Mouse (Mus musculus): Measurements from ENCODE around the gene Ebf3. TPM values are rescaled to one million over a fixed set of nuclear protein-coding genes. Genes with fewer than 3 reads are reported as not detected.
A peak's percentile ranks its signal among the peaks of the same experiment; 100 is the strongest.

Gene Ebf3
- polyA plus RNA-seq, 1 experiment, result 1.9 TPM

DNA sequence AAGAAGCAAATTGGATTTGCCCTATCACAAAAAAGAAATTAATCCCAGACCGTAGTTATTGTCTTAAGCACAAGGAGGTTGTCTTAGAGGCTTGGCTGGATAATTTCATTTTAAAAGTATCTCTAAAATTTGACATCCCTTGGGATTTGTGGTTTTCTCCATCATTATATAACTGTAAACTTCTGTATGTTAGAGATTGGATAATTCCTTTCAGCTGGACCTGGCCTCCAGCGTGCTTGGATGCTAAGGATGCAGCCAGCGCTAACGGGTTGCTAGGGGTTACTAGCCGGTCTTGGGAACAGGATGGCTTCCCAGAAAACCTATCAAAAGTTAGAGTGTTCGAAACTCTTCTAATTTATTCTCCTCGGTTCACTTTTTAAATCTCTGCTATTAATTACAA lies 19.8 kb downstream of the Ebf3 start:
- Histone ChIP-seq H3K27me3 (ENCODE audit: control insufficient read depth, insufficient read depth, insufficient read length) (no peaks in the 10 kb centered on the region), H3K36me3 (ENCODE audit: control insufficient read depth, insufficient read depth) (no peaks in the 10 kb centered on the region), H3K4me3 (no peak overlapping the region)

DNA sequence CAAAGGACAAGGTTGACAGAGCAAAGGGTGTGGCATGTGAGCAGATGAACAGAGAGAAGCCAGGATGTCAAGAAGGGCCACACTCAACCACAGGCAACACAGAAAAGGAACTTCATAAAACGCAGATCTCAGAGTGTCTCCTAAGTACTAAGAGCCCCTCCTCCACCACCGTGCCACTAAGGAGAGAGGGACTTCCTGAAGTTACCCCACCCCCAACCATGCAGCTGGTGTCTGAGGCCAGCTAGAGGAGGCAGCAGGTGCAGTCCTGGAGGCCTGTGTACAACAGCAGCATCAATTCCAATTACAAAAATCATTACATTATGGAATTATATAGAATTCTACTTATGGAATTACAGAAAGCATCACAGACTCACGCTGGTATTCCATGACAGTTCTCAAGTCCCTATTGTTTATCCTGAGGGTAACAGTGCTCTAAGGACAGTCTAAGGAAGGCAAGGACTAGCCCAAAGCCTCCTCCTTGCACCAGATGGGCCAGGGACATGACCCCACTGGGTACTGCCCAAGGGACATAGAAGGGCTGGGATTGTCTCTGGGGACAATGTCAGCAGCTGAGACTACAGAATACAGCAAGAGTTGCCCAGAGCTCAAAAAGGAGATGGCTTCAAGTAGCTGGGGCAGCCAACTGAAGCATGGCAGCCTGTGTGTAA lies 24.8 kb downstream of the Ebf3 start:
- TF ChIP-seq MYOD1 (IDR thresholded peaks at IDR 0.05; ENCODE audit: control insufficient read depth in 1 of 3, insufficient read length in 2 of 3, low read depth in 2 of 3) (peak in 2 of 3 experiments; percentile 55 to 67), SRF (IDR thresholded peaks at IDR 0.05; ENCODE audit: control insufficient read depth, insufficient read length, low read depth) (no peak), MYOG (IDR thresholded peaks at IDR 0.05; ENCODE audit: control insufficient read depth in 1 of 3, insufficient read depth in 1 of 3, insufficient read length in 2 of 3, low read depth in 2 of 3) (peak in 2 of 3 experiments; percentile 32 to 62)
- peaks cover 15% of the 10 kb centered on the region for H3K79me2 ChIP-seq (ENCODE audit: control insufficient read depth, insufficient read depth)
- H3K27me3 ChIP-seq (ENCODE audit: control insufficient read depth, insufficient read depth, insufficient read length), result no peaks in the 10 kb centered on the region
- H3K4me2 ChIP-seq (ENCODE audit: low read depth), result no peak overlapping the region
- H3K36me3 ChIP-seq (ENCODE audit: control insufficient read depth, insufficient read depth), result no peaks in the 10 kb centered on the region
- H3K4me3 ChIP-seq, result no peak overlapping the region
- no peak overlapping the region for H3ac ChIP-seq (ENCODE audit: control insufficient read depth, insufficient read length)

More for the DNA sequence above, 19.8 kb downstream of the Ebf3 start:
- Histone ChIP-seq H3ac (ENCODE audit: control insufficient read depth, insufficient read length) (no peak overlapping the region), H3K79me2 (ENCODE audit: control insufficient read depth, insufficient read depth) (peaks cover 6% of the 10 kb centered on the region), H3K4me2 (ENCODE audit: low read depth) (no peak overlapping the region)
- TF ChIP-seq MYOD1 (IDR thresholded peaks at IDR 0.05; ENCODE audit: control insufficient read depth in 1 of 3, insufficient read length in 2 of 3, low read depth in 2 of 3) (no peak), REST (IDR thresholded peaks at IDR 0.05; ENCODE audit: insufficient read depth, insufficient read length) (no peak), MAX (IDR thresholded peaks at IDR 0.05; ENCODE audit: low read depth) (no peak), SRF (IDR thresholded peaks at IDR 0.05; ENCODE audit: control insufficient read depth, insufficient read length, low read depth) (no peak), USF1 (IDR thresholded peaks at IDR 0.05; ENCODE audit: low read depth) (no peak), TCF3 (IDR thresholded peaks at IDR 0.05; ENCODE audit: insufficient read length, low read depth) (no peak), TCF12 (IDR thresholded peaks at IDR 0.05; ENCODE audit: insufficient read depth, poor library complexity, severe bottlenecking) (no peak), E2F4 (IDR thresholded peaks at IDR 0.05; ENCODE audit: insufficient read depth) (no peak)

DNA sequence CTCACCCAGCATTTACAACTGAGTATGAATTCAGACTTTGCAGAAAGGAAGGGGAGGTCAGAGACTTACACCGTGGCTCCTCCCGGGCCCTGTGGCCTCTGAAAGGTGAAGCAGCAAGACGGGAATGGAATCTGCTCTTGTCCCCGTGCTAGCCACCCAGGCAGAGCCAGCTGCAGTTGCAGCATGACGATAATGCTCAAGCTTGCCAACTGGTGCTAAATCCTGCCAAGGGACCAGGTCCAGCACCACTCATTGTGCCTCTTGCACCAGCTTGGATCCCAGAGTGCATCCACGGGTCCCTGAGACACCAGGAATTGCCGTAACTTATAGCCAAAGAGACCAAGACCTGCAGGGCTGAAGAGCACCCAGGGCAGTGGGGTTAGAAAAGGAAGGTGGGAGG lies 36.1 kb downstream of the Ebf3 start:
- H3K79me2 ChIP-seq (ENCODE audit: control insufficient read depth, insufficient read depth), result no peaks in the 10 kb centered on the region
- no peaks in the 10 kb centered on the region for H3K27me3 ChIP-seq (ENCODE audit: control insufficient read depth, insufficient read depth, insufficient read length)
- H3K4me2 ChIP-seq (ENCODE audit: low read depth), result no peak overlapping the region
- TF ChIP-seq USF1 (IDR thresholded peaks at IDR 0.05; ENCODE audit: low read depth), result no peak
- TF ChIP-seq SRF (IDR thresholded peaks at IDR 0.05; ENCODE audit: control insufficient read depth, insufficient read length, low read depth), result no peak
- no peak for TF ChIP-seq TCF3 (IDR thresholded peaks at IDR 0.05; ENCODE audit: insufficient read length, low read depth)
- no peak for TF ChIP-seq MYOD1 (IDR thresholded peaks at IDR 0.05; ENCODE audit: control insufficient read depth in 1 of 3, insufficient read length in 2 of 3, low read depth in 2 of 3)
- no peak for TF ChIP-seq CEBPB (IDR thresholded peaks at IDR 0.05; ENCODE audit: insufficient read depth, poor library complexity, severe bottlenecking)
- no peak for TF ChIP-seq REST (IDR thresholded peaks at IDR 0.05; ENCODE audit: insufficient read depth, insufficient read length)
- no peak for TF ChIP-seq POLR2A (IDR thresholded peaks at IDR 0.05; ENCODE audit: insufficient read length, low read depth)
- TF ChIP-seq TCF12 (IDR thresholded peaks at IDR 0.05; ENCODE audit: insufficient read depth, poor library complexity, severe bottlenecking), result no peak
- TF ChIP-seq MAX (IDR thresholded peaks at IDR 0.05; ENCODE audit: low read depth), result no peak
- no peak for TF ChIP-seq POLR2AphosphoS2 (IDR thresholded peaks at IDR 0.05; ENCODE audit: insufficient read length, low read depth)
- no peak for TF ChIP-seq E2F4 (IDR thresholded peaks at IDR 0.05; ENCODE audit: insufficient read depth)
- no peak for TF ChIP-seq MYOG (IDR thresholded peaks at IDR 0.05; ENCODE audit: control insufficient read depth in 1 of 3, insufficient read depth in 1 of 3, insufficient read length in 2 of 3, low read depth in 2 of 3)
- no peak overlapping the region for H3ac ChIP-seq (ENCODE audit: control insufficient read depth, insufficient read length)
- no peak overlapping the region for H3K4me3 ChIP-seq
- no peaks in the 10 kb centered on the region for H3K36me3 ChIP-seq (ENCODE audit: control insufficient read depth, insufficient read depth)

DNA sequence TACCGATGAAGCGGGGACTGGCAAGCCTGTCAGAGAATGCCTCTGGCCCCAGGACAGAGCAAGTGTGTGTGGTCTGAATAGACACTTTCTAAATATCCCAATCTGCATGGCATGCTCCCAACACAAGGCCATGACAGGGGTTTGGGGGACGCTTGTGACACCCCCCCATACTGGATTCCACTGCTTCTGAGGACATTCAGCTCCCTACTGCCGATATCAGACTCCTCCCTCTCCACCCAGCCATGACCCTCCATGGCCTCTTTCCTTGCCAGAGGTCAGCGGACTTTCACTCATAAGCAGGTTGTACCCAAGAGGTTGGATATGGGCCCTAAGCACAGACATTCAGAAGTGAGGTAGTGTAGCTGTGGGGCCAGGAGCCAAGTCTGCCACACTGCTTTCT lies 36.5 kb downstream of the Ebf3 start:
- Histone ChIP-seq H3ac (ENCODE audit: control insufficient read depth, insufficient read length) (no peak overlapping the region), H3K4me3 (no peak overlapping the region), H3K27me3 (ENCODE audit: control insufficient read depth, insufficient read depth, insufficient read length) (no peaks in the 10 kb centered on the region), H3K36me3 (ENCODE audit: control insufficient read depth, insufficient read depth) (no peaks in the 10 kb centered on the region), H3K4me2 (ENCODE audit: low read depth) (no peak overlapping the region), H3K79me2 (ENCODE audit: control insufficient read depth, insufficient read depth) (no peaks in the 10 kb centered on the region)
- TF ChIP-seq USF1 (IDR thresholded peaks at IDR 0.05; ENCODE audit: low read depth) (no peak), TCF12 (IDR thresholded peaks at IDR 0.05; ENCODE audit: insufficient read depth, poor library complexity, severe bottlenecking) (no peak), POLR2AphosphoS2 (IDR thresholded peaks at IDR 0.05; ENCODE audit: insufficient read length, low read depth) (no peak), REST (IDR thresholded peaks at IDR 0.05; ENCODE audit: insufficient read depth, insufficient read length) (no peak), MAX (IDR thresholded peaks at IDR 0.05; ENCODE audit: low read depth) (no peak), POLR2A (IDR thresholded peaks at IDR 0.05; ENCODE audit: insufficient read length, low read depth) (no peak), TCF3 (IDR thresholded peaks at IDR 0.05; ENCODE audit: insufficient read length, low read depth) (no peak), MYOD1 (IDR thresholded peaks at IDR 0.05; ENCODE audit: control insufficient read depth in 1 of 3, insufficient read length in 2 of 3, low read depth in 2 of 3) (no peak), MYOG (IDR thresholded peaks at IDR 0.05; ENCODE audit: control insufficient read depth in 1 of 3, insufficient read depth in 1 of 3, insufficient read length in 2 of 3, low read depth in 2 of 3) (no peak), E2F4 (IDR thresholded peaks at IDR 0.05; ENCODE audit: insufficient read depth) (no peak), CEBPB (IDR thresholded peaks at IDR 0.05; ENCODE audit: insufficient read depth, poor library complexity, severe bottlenecking) (no peak)

DNA sequence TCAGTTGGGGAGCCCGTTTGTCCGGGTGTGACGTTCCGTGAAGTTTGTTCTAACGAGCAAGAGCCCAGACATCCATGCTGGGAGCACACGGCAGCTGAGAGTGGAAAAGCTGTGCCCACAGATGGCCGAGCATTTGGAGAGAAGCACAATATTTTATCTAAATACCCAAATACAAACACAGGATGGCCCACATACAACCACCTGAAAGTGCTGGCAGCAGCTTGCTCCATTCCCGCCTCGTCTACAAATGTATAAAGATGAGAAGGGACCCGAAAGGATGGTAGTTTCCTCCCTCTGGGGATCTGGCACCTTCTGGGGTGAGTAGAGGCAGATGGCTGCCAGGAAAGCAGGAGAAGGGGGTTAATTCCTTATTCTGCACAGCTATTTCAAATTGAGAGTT lies 42.0 kb downstream of the Ebf3 start:
- H3K27me3 ChIP-seq (ENCODE audit: control insufficient read depth, insufficient read depth, insufficient read length), result no peaks in the 10 kb centered on the region
- TF ChIP-seq USF1 (IDR thresholded peaks at IDR 0.05; ENCODE audit: low read depth) (no peak), MYOG (IDR thresholded peaks at IDR 0.05; ENCODE audit: control insufficient read depth in 1 of 3, insufficient read depth in 1 of 3, insufficient read length in 2 of 3, low read depth in 2 of 3) (no peak), MYOD1 (IDR thresholded peaks at IDR 0.05; ENCODE audit: control insufficient read depth in 1 of 3, insufficient read length in 2 of 3, low read depth in 2 of 3) (no peak), TCF12 (IDR thresholded peaks at IDR 0.05; ENCODE audit: insufficient read depth, poor library complexity, severe bottlenecking) (no peak), REST (IDR thresholded peaks at IDR 0.05; ENCODE audit: insufficient read depth, insufficient read length) (no peak), POLR2AphosphoS2 (IDR thresholded peaks at IDR 0.05; ENCODE audit: insufficient read length, low read depth) (no peak), CEBPB (IDR thresholded peaks at IDR 0.05; ENCODE audit: insufficient read depth, poor library complexity, severe bottlenecking) (no peak), E2F4 (IDR thresholded peaks at IDR 0.05; ENCODE audit: insufficient read depth) (no peak), MAX (IDR thresholded peaks at IDR 0.05; ENCODE audit: low read depth) (no peak), POLR2A (IDR thresholded peaks at IDR 0.05; ENCODE audit: insufficient read length, low read depth) (no peak), TCF3 (IDR thresholded peaks at IDR 0.05; ENCODE audit: insufficient read length, low read depth) (no peak), SRF (IDR thresholded peaks at IDR 0.05; ENCODE audit: control insufficient read depth, insufficient read length, low read depth) (no peak)
- H3ac ChIP-seq (ENCODE audit: control insufficient read depth, insufficient read length), result no peak overlapping the region
- no peak overlapping the region for H3K4me3 ChIP-seq
- no peak overlapping the region for H3K4me2 ChIP-seq (ENCODE audit: low read depth)
- H3K36me3 ChIP-seq (ENCODE audit: control insufficient read depth, insufficient read depth), result no peaks in the 10 kb centered on the region
- peaks cover under 1% of the 10 kb centered on the region for H3K79me2 ChIP-seq (ENCODE audit: control insufficient read depth, insufficient read depth)

Measured in myocyte (in vitro differentiated cells).